Mouse (Mus musculus) erythroblast, embryonic 14.5 days (primary cell): ENCODE measurements around the gene Fscn1.

Source experiments
- GATA1 ChIP-seq: IDR thresholded peaks from 2 replicates; pipeline ENCODE4 v1.6.1; 2012; ENCODE audit warnings: low read length, inconsistent platforms, mixed read lengths
- TAL1 ChIP-seq: IDR thresholded peaks from 3 replicates; pipeline ENCODE4 v1.6.1; 2012; ENCODE audit warnings: low read length, inconsistent platforms, mixed read lengths

GRCm38 (mm10) chr5:142929400-142929752, 30.8 kb upstream of the Fscn1 start:
- no peak for TF ChIP-seq TAL1
- no peak for TF ChIP-seq GATA1
